Mouse (Mus musculus) testis, adult 10 weeks (tissue): ENCODE data around the gene Ovol1. TPM values are rescaled to one million over a fixed set of nuclear protein-coding genes. Genes with fewer than 3 reads are reported as not detected.

Experiments
- polyA plus RNA-seq: library from polyadenylated mRNA; stranded (reverse); fragments of 350-450 nt; fragmentation: Illumina TruSeq; extraction: RNeasy Lipid Tissue Mini Kit (QIAGEN cat#74804); gene quantifications from one replicate; pipeline ENCODE4 v1.2.3, GENCODE M21; 2014; ENCODE audit warnings: low read depth, low replicate concordance

The Ovol1 gene
- 1.9 TPM for polyA plus RNA-seq

DNA sequence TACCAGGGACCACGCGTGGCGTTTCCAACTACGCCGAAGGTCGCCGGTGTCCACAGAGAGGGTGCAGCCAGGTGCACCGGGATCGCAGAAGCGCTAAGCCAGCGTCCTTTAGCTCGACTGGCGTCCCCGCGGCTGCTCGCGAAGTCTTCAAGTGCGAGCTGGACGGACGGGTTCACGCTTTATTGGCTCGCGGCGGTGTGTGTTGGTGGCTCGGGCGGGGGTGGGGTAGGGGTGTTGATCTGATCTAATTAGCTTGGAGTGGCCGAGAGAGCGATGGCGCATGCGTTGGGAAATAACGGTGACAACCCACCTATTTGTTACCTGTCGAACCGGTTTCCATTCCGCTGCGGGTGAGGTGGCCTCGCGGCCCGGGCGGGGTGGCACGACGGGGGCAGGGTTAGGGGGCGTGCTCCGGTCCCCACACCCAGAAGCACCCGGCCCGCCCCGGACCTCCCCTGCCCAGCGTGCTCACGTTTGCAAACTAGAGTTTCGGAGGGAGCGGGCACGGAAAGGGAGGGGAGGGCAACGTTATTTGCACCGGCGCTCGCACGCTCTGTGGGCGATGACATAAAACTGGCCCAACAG lies at the start of gene Ovol1:
Ovol1 (minus strand) TSS at position 190 of the 585 bp plus-strand sequence.

DNA sequence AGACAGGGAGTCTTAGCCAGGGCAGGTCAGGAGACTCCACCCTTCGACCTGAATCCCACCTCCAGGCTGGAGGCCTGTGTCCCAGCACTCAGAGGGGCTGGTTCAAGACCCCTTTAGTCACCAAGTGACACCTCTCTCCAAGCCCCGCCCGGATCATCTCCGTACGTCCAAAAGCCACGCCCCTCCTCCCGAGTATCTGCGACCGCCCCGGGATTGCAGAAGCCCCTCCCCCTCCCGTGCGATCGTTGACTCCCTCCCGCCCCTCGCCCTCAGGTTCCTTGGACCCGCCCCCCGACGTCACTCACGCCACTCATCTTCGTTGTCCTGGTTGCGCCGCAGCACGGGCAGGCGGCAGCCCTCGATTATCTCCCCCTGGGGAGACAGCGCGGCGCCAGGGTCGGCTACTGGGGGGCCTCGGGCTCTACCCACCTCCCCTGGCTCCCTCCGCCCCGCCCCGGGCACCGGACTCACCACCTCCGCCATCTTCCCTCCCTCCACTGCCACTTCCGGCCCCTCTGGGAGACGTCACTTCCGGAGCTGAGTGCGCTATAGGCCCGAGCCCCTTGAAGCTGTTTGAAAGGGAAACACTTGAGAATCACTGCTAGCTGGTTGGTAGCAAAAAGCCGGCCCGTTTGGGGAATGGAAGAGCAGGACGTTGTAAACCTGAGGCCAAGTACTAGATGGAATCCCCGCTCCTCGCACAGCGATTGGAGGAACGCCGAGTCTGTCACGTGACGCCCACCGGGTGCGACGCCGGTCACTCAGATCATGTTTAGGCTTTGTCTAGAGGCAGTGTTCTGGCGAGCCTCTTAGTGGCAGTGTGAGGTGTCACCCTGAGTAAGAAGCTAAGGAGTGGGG lies 49.3 kb upstream of the Ovol1 start, which contains the start of gene Kat5:
Kat5 (minus strand) TSS at position 691 of the 858 bp plus-strand sequence.

DNA sequence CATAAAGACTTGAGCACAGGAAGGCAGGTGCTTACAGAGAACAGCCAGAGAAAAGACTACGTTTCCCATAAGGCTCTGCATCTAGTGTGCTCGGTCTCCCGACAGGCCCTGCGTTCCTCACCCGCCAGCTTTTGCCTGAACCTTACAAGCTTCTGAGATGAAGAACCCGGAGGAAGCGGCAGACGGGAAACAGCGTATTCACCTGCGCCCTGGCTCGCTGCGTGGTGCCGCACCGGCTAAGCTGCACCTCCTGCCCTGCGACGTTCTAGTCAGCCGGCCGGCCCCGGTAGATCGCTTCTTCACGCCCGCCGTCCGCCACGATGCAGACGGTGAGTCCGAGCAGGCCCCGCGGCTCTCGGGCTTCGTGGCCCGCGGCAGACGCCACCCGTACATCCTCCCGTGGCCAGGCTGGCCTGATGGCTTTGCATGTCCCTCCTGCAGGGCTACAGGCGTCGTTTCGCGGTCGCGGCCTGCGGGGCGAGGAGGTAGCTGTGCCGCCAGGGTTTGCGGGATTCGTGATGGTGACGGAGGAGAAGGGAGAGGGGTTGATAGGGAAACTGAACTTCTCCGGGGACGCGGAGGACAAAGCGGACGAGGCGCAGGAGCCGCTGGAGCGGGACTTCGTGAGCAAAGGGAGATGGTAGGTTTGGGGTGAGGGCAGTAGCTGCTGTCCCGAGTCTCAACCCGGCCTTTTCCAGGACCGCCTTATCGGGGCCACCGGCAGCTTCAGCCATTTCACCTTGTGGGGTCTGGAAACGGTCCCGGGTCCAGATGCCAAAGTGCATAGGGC lies 41.5 kb upstream of the Ovol1 start, which contains the start of gene Rnaseh2c:
Rnaseh2c (plus strand) TSS at position 122 of the 790 bp plus-strand sequence.

DNA sequence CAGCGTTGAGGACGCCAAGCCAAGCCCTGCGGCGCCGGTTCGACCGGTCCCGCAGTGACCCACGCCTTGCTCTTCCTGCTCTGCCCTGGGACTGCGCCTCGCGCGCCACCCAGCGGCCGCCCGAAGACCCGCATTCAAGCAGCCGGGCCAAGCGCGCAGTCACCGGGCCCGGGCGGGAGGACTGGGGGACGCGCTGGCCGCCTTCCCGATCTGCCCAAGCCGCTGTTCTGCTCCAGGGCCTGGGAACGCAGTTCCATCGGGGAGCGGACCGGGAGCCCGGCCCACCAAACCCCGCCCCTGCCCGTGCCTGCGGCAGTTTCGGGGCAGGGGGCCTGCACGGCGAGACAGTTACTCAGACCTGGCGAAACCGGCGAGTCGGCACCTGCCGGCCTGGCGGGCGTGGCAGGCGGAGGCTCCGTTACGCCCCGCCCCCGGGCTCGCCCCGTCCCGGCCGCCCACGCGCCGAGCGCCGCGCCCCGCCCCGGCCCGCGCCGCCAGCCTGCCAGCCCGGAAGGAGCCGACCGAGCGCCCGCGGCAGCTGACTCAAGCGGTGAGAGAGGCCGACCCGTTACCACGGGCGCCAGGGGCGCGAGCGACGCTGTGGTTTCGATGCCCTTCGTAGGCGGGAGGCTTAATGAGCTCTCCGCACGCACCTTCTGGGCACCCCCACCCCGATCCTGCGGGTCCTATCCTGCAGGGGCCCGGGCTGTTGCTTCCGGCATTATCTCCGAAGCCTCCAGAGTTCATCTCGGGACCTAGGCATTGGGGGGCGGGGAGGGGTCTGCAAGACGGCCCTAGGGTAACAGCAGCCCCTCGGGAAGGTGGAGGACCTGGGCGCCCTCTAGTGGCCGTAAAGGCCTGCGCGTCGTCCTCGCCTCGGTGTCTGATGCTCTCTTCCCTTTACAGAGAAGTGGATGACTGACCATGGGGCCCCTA lies 7.4 kb upstream of the Ovol1 start, which contains the start of gene Ap5b1:
Ap5b1 (plus strand) TSS at position 492 of the 936 bp plus-strand sequence.

DNA sequence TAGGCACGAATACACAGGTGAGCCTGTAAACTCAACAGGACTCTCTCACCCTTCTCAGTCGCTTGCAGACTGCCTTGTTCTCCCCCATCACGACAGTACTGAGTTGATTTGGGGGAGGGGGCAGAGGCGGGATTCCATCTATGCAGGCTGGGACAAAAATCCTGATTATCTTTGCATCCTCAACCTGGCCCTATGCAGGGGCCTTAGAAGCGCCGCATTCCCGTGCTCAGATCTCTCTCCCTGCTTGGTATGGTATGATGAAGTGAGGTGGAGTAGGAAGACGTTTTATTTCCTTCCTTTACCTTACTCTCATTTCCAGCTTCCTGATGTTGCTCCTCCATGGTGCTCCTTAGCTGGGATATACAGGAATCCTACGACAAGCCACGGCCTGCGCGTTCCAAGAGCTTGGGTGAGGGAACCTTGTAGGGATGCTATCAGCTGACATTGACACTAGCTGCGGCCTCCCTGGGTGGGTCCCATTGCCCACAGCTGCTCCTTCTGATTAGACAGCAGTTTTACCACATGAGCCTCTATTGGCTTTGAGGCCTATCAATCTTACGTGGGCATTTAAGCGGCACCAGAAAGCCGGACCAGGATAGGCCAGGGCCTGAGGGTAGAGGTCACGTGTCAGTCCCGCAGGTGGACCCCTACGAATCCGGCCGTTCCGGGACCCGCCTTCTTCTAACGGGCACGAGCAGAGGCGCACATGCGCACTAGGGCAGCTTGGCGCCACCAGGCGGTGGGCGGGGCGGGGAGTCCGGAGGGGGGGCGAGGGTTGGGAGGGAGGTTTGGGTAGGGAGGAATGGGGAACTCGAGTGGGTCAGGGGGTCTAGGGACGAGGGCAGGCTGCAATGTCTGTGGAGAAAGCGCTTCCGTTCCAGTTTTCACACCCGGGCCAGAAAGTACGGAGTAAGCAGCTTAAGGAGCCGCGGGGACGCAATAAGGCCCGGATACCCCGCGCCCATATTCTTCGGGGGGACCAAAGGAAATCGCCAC lies 50.1 kb downstream of the Ovol1 start, which contains the start of gene Snx32:
Snx32 (minus strand) TSS at position 508 of the 996 bp plus-strand sequence.

DNA sequence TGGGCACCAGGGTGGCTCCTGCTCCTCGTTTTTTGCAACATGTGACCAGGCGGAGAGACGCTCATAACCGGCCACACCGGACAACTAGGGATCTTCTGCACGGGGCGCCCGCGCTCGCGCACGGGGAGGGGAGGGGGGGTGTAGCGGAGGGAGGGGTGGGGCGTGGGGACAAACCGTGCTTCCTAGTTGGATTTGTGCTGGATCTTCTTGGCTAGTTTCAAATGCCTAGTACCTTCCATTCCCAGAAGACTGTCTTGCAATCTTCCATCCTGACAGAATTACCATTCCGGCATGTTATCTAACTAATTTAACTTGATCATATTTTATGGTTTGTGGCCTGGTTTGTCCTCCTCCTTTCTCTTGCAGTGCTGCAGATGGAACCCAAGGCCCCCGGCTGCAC lies 56.8 kb downstream of the Ovol1 start, which contains the start of gene 1700020D05Rik:
1700020D05Rik (minus strand) TSS at position 101 of the 400 bp plus-strand sequence.

Other genes starting within 250 kb of the Ovol1 start
- 41.2 TPM for gene Catsper1, start 224.9 kb downstream of the Ovol1 start, polyA plus RNA-seq
- gene Cst6, start 211.1 kb downstream of the Ovol1 start, polyA plus RNA-seq: not detected
- gene Eif1ad, start 193.9 kb downstream of the Ovol1 start, polyA plus RNA-seq: 13.1 TPM
- gene Banf1, start 193.5 kb downstream of the Ovol1 start, polyA plus RNA-seq: 12.7 TPM
- 2.7 TPM for gene Sart1, start 171.9 kb downstream of the Ovol1 start, polyA plus RNA-seq
- 27.1 TPM for gene Tsga10ip, start 158.1 kb downstream of the Ovol1 start, polyA plus RNA-seq
- 20.5 TPM for gene Drap1, start 135.7 kb downstream of the Ovol1 start, polyA plus RNA-seq
- gene AI837181, start 135.5 kb downstream of the Ovol1 start, polyA plus RNA-seq: 0.76 TPM
- 0.57 TPM for gene Fosl1, start 113.1 kb downstream of the Ovol1 start, polyA plus RNA-seq
- 0.14 TPM for gene Ccdc85b, start 102.8 kb downstream of the Ovol1 start, polyA plus RNA-seq
- gene Fibp, start 100.0 kb downstream of the Ovol1 start, polyA plus RNA-seq: 5.3 TPM
- gene Ctsw, start 92.1 kb downstream of the Ovol1 start, polyA plus RNA-seq: not detected
- 0.52 TPM for gene Efemp2, start 86.7 kb downstream of the Ovol1 start, polyA plus RNA-seq
- 1.2 TPM for gene Mus81, start 72.2 kb downstream of the Ovol1 start, polyA plus RNA-seq
- 118 TPM for gene Cfl1, start 70.2 kb downstream of the Ovol1 start, polyA plus RNA-seq
- gene 1700020D05Rik, start 56.9 kb downstream of the Ovol1 start, polyA plus RNA-seq: 127 TPM
- 0.91 TPM for gene Snx32, start 50.1 kb downstream of the Ovol1 start, polyA plus RNA-seq
- not detected for gene Ap5b1, start 7.4 kb upstream of the Ovol1 start, polyA plus RNA-seq
- gene Rnaseh2c, start 41.2 kb upstream of the Ovol1 start, polyA plus RNA-seq: 0.25 TPM
- gene Kat5, start 49.6 kb upstream of the Ovol1 start, polyA plus RNA-seq: 52.9 TPM
- 1.1 TPM for gene Rela, start 76.8 kb upstream of the Ovol1 start, polyA plus RNA-seq
- 0.07 TPM for gene Sipa1, start 103.1 kb upstream of the Ovol1 start, polyA plus RNA-seq
- gene Map3k11, start 128.1 kb upstream of the Ovol1 start, polyA plus RNA-seq: 2.6 TPM
- 0.55 TPM for gene Pcnx3, start 128.3 kb upstream of the Ovol1 start, polyA plus RNA-seq
- gene Kcnk7, start 143.7 kb upstream of the Ovol1 start, polyA plus RNA-seq: not detected
- gene Ehbp1l1, start 165.7 kb upstream of the Ovol1 start, polyA plus RNA-seq: 3.6 TPM
- 4.0 TPM for gene Fam89b, start 169.0 kb upstream of the Ovol1 start, polyA plus RNA-seq
- 0.53 TPM for gene Ltbp3, start 180.3 kb upstream of the Ovol1 start, polyA plus RNA-seq
- 0.52 TPM for gene Scyl1, start 210.8 kb upstream of the Ovol1 start, polyA plus RNA-seq